Mouse (Mus musculus) ovary, postnatal 14 days (tissue): ENCODE results near the gene Il1rapl1.
A peak's percentile ranks its signal among the peaks of the same experiment; 100 is the strongest.

ENCODE experiments used
- DNase-seq: peaks from one replicate; pipeline ENCODE4 v3.0.0; 2022; ENCODE audit warnings: low spot score

Il1rapl1 gene

DNA sequence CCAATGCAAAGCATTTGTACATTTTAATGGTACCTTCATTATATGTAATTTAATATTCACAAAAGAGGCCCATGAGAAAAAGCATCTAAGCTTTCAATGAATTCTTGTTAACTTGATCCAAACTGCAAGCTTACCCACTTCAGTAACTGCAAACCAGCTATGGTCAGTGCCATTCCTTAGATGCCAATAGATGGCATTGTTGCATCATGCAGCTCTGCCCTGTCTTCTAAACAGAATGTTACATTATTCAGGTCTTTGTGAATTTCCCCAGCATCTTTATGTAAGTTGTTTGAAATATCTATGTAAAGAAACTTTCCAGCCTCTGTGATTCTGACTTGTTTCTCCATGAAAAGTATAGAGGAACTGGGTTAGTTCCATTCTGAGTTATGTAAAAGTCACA is 514.5 kb downstream of the Il1rapl1 start:
- DNase-seq, result no peak

DNA sequence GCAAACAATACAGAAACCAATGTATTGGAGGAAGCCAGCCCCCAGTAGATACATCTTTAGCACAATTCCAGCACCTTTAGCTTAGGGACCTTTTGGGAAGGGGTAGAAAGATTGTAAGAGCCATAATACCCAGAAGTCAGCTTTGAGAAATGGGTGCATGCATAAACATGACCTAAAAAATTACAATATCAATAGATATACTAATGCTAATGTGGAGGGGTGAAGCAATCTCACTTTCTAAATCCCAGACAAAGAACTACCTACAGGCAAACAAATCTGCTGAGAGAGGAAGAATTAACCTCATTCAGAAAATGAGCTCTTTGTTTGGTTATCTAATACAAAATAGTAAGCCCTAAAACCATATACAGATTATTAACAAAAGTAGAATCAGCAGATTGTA is 607.4 kb downstream of the Il1rapl1 start:
- no peak for DNase-seq

DNA sequence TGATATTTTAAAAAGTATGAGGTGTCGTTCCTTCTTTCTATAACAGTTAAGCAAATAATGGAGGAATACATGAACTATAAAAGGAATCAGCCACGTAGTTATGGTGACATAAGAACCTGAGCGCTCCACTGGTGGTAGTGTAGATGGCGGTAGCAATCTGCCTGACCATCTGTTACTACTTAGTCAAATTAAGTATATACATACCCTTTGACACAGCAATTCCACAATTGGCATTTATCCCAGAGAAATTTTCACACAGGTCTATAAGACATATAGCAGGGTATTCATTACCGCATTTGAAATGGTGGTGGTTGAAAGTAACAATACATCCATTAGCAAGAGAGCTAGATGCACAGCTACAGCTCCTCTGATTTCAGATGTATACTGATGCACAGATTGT is 612.8 kb downstream of the Il1rapl1 start:
- no peak for DNase-seq

DNA sequence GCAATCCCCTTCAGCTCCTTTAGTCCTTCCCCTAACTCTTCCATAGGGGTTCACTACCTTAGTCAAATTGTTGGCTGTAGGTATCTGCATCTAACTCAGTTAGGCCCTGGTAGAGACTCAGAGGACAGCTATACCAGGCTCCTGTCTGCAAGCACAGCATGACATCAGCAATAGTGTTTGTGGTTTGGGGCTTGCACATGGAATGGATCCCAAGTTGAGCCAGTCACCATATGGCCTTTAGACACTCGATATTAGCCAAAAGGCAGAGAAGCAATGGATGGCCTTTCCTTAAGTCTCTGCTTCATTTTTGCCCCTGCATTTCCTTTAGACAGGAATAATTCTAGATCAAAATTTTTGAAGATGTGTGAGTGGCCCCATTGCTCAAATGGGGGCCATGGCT is 632.0 kb downstream of the Il1rapl1 start:
- no peak for DNase-seq

DNA sequence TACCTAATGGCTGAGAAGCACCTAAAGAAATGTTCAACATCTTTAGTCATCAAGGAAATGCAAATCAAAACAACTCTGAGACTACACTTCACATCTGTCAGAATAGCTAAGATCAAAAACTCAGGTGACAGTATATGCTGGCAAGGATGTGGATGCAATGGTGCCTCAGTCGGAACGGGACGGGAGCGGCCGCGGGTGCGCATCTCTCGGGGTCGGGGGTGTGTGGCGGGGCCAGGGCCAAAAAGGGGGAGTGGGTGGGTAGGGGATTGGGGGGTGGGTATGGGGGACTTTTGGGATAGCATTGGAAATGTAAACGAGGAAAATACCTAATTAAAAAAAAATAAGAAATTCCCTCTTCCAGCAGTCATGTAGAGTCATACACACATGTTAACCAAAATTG is 877.3 kb downstream of the Il1rapl1 start:
- peak; percentile 71 for DNase-seq

DNA sequence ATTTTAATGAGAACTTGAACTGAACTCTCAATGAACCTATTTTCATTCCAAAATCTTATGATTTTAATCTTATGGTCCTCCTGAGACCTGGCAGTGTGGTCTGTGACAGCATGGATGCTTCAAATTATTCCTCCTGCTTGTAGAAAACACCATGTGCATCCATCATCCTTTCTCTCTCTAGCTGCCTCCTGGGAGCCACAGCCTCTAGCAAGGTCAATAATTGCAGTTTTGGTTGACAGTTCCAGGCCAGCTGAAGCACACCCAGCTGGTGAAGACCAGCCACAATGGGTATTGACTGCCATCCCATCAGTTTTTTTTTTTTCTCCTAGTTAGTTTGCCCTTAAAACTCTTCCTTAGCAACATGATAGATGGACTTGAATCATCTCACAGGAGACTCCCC is 890.2 kb downstream of the Il1rapl1 start:
- no peak for DNase-seq

DNA sequence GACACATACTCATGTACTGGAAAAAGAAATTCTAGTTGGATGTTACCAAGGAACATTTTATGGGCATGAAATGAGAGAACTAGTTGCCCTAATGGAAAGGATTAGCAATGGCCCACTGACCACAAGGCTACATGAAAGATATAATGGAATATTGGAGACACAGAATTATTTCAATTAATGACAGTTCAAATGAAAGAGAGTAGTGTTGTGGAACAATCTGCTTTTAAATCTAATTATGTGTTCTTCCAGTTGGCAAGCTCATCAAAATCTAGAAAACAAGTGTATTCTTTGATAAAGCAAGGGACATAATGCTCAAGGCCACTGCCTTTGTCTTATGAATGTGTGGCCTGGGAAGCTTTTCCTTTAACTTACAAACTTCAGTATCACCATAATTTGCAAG is 1113.1 kb downstream of the Il1rapl1 start:
- no peak for DNase-seq

DNA sequence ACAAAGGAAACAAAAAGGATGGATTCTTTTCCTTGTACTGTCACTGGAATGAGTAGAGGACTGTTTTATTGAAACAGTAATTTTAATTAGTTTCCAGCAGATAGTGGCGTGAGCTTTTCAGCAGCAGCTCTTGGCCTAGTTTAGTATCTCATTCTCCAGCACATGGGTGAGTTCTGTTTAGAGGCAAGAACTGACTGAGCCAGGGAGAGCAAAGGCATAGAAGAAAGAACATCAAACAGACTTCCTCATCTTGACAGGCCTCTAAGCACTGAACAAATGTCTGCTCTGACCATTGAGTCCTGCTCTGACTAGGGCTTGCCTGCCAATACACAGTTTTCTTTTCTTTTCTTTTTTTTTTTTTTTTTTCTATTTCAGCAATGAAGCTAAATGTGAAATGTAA is 1160.3 kb downstream of the Il1rapl1 start:
- no peak for DNase-seq

DNA sequence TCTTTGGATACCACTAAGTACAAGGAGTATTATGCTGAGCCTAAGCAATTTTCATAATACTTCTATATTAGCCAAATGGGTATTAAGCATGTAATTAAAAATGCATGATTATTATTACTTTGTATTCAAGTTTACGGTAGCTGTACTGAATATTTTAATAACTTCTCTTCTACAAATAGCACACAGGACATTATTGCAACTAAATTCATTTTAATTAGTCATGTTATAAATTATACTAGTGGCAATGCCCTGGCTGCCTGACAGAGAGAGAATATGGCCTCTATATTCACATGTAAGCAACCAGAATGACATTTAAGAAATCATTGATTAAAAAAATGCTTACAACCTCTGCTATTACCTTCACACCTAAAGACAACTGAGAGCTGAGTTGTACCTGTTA is 1160.8 kb downstream of the Il1rapl1 start:
- DNase-seq, result no peak

DNA sequence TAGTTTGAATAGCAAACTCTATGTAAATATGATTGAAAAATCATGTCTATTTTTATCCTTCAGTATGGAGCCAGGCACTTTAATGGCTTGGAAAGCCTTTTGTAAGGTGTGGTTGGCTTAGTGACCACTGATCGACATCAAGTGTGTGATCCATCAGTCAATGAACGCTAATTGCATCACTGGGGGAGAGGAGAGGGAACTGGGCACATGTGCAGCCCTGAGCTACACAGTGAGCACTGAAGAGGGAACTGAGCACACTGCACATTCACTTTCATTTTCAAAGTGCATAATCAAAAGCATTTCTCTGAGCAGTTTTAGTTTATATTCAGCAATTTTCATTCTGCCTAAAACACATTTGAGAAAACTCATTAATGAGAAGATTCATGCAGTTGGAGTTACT is 1164.5 kb downstream of the Il1rapl1 start:
- no peak for DNase-seq

DNA sequence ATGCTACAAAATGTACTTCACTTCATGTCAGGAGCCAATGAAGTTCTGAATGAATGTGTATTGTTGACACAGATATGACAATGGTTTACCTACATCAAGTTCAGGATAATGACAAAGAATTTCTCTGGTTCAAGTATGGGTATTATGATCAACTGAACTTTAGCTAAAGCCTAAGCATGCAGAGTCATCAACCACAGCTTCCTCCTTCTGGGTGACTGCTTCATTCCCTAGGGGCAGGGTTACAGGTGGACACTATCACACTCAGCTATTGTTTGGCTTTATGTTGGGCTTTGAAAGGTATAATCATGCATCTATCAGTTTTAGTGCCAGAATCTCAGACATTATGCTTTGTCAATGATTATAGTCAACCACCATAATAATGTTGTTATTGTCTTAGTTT is 1166.3 kb downstream of the Il1rapl1 start:
- DNase-seq, result no peak

DNA sequence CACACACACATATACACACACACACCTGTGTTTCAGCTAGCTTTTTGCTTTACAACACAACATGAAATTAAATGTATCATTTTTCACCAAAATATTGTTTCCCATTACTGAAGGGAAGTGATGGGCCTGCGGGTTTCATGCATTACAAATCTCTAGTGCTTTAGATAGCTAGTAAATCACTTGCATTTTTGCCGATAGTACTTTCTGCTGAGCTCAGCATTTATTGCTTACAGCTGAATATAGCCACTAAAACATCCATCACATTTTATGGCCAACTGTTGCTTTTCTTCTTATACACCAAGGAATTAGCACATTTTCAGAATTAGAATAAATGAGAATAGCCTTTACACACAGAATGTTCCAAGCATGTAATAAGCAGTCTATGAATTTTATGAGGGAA is 1260.6 kb downstream of the Il1rapl1 start:
- DNase-seq, result no peak

DNA sequence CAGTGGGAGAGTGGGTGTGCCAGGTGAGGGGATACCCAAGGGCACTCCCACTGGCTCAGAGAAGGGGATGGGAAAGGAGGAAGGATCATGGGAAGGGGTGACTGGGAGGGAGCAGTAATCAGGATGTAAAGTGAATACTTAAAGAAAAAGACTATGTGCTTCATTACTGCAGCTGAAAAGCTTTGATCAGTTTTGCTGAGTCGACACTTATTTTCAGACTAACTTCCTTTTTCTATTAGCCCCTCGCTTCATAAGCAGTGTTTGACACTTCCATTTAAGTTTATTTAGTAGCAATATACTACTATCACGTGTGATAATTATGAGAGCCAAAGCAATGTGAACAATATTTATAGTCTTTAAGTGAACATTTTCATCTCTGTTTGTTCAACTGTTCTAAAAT is 1307.2 kb downstream of the Il1rapl1 start:
- no peak for DNase-seq

DNA sequence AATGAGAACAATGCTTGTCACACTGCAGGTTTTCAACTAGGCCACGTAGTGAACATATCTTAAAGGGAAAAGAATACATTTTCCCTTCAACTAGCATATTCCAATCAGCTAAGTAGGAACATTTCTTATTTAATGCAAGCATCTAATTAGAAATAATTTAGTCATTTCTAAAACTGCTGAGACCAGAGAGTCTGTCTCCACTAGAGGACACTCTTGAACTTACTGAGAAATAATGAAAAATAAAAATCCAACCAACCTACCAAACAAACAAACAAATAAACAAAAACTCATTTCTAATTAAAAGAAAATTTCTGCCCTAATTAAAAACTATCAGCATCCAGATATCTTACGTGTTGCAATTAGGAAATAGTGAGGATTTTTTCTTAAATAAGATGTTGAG is 1312.7 kb downstream of the Il1rapl1 start:
- DNase-seq, result no peak

DNA sequence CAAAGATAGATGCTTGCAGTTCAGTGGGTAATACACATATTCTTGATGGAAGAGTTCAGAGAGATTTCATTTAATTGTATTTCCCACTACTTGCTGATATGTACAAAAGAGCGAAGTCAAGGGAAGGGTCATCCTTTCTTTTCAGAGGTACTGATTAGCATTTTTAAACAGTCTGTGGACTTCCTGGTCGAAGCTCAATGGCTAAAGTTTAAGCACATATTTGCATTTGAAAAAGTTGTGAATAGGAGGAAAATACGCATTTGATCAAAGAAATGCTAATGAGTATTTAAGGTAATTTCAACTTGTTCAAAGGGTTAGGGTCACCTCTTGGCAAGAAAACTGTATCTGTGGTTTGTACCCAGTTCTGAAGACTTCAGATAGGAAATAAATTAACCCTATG is 1386.6 kb downstream of the Il1rapl1 start:
- DNase-seq, result no peak
